Mouse (Mus musculus) heart, postnatal 4 days (tissue): ENCODE measurements around the gene Stap2. TPM values are rescaled to one million over a fixed set of nuclear protein-coding genes. Genes with fewer than 3 reads are reported as not detected.

Experiments
- DNase-seq: peaks from one replicate; pipeline ENCODE4 v3.0.0; 2021
- total RNA-seq, 2 experiments: library from RNA; stranded (reverse); gene quantifications; 2 replicates each; pipeline ENCODE4 v1.2.3; 2021

Gene Stap2
- total RNA-seq, 2 experiments from 2014 or later = 13.3 to 15.2 TPM

DNA sequence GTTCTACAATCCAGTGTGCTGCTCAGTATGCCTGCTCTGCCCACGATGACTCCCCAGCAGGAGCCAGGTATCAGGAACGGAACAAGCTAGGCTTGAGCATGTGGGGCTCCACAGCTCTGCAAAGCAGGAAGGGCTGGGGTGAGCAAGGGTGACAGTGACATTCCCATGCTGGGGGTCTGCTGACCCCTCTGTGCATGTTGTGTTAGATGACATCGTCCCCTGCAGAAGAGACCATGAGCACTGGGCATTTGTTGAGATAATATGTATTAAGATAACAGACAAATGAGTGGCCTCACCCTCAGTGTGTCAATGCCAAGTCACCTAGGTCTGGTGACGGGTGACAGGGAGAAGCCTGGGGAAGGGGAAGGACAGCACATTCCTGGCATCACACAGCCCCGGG, 19.5 kb upstream of the Stap2 start:
- no peak for DNase-seq

DNA sequence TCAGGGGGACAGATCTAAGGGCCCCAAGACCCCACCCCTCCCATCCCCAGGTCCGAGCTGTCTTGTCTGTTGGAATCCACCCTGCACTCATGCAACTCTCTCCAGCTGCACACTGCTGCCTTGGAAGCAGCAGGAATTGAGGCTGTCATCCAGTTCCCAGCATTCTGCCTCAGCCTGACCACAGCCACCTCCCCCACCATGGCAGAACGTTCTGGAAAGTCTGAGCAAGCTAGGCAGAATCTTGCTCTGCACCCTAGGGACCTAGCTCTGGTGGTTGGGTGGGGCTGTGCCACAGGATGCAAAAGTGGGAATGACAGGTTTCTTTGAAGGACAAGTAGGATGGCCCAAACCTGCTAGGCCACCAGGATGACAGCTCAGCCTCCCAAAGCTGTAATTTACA, 19.1 kb upstream of the Stap2 start:
- DNase-seq = no peak

DNA sequence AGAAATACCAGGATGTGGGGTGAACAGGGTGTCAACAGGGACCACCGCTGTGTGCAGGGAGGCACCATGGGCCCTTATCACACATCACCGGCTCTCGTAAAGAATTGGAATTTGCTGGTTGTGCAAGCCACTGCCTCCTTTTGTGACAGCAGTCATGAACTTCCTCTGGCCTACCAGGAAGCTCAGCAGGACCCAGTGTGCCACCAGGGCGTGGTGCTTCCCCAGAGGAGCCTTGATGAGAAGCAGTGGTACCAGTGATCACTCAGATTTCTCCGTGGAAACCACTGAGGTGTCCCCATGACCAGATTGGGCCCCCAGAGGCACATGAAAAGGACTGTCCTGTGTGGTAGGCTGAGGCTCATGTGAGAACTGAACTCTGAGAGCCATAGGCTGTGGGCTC, 18.0 kb upstream of the Stap2 start:
- DNase-seq = no peak

DNA sequence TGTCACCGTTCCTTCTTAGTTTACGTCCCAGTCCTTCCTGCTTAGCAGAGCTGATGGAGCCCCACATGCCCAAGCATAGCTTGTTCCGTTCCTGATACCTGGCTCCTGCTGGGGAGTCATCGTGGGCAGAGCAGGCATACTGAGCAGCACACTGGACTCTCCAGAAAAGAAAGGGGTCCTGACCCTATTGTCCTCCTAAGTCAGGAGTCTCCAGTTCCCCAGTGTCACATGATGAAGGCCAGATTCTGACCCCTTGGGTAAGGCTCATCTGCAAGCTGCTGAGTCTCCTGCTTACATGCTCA, 17.6 kb upstream of the Stap2 start:
- DNase-seq = no peak

DNA sequence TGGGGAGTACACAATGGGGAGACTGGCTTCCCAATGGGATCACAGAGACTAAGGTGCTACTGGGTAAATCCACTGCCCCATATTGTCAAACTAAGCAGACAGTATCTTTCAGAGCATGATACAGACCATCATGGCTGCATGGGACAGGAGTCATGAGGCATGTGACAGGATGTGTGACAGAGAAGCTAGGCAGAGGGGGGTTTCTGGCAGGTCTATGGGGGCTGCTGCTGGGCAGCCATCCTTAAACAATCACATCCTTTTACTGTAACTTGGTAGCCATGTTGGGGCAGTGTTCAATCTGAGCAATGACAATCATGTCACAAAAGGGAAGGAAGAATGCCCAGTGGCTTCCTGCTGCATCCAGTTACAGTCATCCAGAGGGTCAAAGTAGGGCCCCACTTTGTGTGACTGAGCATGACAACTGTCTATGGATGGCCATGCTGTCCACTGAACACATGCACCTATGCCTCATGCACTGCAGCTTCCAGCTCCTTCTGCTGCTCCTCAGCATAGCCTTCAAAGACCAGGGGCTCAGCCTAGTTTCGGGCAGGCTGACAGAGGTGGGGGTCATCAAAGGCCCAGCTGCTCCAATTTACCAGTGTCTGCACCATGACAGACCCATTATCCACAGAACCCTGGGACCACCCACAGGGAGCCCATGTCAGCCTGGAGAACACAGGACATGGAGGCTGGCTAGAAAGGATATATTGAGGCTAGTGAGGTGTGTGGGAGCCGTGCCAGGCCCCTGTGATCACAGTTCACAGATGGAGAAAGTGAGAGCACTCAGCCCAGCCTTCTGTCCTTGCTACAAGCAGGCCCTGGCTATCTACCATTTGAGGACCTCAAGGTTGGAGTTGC, 17.0 kb upstream of the Stap2 start:
- DNase-seq = no peak

DNA sequence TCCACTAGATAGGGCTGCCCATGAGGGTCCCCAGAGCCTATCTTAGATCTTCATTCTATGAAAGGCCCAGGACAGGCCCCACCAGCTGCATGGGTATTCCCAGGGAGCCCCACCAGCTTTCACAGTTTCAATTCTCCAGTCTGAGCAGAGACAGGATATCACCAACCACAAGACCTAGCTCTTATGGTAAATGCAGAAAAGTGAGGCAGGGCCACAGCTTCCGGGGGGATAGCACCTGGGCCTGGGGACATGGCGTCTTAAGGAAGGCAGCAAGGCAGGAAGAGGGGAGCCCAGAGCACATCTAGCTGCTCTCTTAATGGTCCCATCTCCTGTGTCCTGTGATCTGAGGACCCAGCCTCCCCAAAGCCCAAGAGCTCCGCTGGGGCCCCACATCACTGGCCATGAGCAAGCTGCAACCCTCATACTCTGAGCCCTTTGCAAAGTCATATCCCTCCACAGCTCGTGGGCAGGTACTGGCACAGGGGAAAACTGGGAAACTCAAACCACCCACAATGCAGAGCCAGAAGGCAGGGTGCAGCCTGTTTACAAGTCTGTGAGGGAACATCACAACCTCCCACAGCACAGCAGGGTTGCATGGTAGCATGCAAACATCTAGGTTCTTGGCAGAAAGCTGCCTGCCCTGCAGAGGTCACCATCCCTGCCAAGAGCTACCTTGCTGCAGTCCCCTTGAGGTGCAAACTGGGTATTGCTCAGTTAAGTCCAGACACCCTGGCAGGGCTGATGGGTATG, 16.0 kb upstream of the Stap2 start:
- DNase-seq = no peak

DNA sequence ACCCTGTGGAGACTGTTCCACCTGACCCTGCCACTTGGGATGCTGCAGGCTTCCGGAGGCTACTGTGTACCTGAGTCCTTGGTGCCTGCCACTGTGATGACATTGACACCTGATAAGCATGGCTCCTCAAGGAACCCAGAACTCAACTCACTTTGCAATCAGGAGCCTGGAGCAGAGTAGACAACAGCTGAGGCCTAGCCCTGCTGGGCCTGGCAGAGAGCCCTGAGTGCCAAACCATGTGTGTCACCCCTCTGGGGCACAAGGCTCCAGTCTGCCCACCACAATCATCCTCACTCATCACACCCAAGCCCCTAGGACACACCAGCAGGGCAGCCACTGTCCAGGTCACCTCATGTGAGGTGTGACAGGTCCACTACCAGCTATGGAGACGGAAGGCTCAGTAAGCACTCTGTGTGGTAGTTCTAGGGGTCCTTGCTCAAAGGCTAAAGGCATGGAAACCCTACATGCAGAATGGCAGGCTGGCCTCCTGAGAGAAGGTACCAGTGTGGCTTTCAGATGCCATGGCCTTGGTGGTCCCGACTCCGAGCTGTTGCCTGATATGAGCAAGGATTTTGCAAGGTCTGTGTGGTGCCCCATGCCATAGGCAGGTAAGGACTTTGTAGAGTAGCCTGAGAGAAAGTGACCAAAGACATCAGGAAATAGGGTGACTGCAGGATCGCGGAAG, 15.2 kb upstream of the Stap2 start:
- no peak for DNase-seq

DNA sequence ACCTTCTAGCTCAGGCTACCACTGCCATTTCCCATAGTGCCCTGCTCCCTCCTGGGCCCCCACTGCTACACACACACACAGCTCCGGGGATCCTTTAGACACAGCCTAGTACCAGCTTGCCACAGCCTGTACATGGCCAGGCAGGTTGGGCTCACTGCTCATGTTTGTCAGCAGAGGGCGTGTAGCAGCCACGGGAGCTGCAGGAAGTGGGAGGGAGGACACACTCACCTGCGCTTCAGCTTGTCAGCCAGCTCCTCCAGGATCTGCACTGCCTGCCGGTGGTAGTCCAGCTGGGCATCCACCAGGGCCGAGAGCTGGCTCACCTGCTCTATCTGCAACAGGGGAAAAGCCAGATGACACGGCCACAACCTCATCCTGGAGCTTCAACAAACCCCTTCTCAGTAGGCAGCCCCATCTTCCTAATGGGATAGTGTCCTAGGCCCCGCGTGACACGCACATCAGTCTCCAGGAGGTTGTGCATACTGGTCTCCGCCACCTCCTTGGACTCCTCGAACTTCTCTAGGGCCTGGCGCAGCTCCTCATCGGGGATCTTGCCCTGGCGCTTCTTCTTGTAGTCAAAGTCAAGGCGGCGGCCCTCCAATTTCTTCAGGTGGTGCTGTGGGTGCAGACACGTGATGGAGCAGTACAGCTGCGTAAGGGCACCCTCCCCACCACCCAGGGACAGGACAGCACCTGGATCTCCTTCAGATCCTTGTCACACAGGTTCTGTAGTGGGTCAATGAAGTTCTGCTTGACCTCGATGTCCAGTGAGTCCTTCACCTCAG, 13.2 kb upstream of the Stap2 start:
- peak; percentile 54 for DNase-seq

DNA sequence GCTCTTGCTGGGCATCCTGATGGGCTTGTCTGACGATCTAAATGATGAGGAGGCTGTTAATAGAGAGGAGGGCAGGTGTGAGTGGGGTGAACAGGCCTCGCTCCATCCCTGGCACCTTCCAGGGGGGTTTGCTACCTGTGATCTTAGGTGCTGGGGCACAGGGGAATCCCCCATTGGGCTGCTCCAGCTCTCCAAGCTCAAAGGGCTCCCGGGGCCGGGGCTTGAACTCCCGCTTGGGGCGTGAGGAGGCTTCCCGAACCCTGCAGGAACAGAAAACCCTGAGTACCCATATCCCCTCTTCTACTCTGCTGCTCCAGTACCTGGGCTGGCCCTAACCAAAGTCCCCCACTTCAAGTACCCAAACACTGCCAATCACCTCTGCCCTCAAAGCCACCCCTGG, 12.5 kb upstream of the Stap2 start:
- no peak for DNase-seq

DNA sequence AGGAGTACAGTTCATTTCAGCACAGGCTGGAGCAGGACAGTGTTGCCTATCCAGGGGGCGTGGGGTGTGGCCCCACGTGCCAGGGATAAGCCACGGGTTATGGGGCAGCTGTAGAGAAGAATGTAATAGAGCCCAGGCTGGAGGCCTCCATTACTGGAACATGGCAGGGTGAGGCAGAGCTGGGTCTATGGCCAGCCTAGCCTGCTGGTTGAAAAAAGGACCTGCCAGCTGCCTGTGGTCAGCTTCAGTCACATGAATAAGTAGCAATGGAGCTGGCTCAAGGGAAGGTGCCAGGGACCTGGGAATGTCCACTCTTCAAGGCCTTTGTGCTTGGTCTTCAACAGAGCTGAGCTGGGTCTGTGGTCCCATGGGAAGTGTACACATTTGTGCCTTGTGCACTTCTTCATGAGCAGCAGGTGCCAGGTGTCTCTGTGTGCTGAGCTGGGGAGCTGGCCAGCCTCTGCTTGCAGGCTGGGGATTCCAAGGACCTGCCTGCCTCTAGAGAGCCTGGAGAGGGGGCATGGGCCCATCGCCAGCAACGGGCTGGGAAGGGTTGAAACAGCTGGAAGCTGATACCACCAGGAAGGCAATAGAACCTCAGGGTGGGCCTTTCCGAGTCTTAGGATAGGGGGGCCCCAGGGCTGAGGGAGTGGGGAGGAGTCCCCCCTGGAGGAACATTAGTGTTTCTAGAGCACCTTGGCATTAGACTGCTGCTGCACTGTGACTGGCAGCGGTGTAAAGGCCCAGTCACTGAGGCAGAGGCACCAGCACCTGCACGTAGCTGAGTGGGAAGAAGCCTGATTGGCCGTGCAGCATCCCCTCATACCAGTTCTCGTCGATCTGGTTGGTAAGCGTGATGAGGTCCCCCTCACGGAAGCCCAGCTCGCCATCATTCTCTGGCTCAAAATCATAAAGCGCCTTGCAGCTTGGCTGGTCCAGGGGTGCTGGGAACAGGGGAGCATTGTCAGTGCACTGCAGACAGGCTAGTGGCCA, 11.7 kb upstream of the Stap2 start:
- DNase-seq = no peak

DNA sequence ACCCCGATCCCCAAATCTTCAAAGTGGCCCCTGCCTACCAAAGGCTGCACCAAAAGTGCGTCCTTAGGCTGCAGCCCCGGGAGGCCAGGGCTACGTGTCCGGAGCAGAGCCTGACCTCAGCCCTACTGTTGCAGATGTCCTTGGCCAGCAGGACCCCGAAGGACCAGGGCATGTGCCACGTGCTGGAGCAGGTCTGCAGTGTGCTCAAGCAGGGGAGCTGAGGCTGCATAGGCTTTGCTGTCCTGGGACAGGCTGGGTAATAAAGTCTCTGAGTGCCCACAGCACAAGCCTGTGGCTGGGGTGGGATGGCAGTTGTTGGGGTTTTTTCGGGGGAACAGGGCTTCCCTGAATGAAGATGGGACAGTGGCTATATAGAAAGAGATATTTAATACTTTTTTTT, 11.0 kb upstream of the Stap2 start:
- DNase-seq = no peak

DNA sequence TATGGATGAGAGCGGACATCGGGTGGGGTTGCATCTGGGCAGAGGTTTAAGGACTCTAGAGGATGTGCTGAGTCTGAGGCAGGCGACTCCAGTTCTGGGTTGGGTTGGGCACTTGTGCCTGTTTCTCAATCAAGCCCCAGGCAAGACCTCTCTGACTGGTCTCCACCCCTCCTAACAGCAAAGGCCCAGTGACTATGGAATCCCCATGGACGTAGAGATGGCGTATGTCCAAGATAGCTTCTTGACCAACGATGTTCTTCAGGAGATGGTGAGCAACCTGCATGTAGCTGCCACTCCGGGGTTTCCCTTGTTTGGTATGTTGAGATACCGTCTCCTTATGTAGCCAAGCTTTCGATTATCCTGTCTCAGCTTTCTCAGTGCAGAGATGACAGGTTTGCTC, 9.9 kb upstream of the Stap2 start:
- no peak for DNase-seq

DNA sequence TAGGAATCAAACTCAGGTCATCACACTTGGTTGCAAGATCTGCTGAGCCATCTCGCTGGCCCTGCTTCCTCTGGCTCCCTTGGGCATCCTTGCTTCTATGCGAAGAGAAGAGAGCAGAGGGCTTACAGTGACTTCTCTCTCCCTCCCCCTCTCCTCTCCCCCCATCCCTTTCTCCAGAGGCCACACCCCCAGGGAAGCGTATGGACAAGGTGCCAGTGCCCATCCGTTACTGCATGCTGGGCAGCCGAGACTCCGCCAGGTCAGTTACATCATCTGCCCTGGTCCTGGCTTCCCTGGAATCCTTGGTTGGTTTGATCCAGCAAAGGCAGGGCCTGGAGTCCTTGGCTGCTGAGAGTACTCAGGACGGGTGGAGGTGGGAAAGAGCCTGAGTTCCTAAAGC, 6.1 kb upstream of the Stap2 start:
- no peak for DNase-seq

DNA sequence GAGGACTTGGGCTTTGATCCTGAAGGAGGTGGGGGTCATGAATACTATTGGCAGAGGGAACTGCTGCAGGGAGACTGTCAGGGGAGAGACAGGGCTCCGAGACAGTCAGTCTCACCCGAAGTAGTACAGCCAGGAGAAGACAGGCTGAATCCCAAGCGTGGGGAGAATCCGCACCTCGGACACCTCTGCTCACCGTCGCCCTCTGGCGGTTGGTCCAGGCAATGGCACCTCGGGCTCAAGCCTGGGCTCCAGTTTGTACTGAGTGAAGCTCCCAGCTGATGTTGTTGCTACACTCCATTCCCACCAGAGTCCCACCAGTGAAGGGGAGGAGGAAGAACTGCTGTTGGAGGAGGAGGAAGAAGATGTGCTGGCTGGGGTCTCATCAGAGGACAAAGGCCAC, 5.3 kb upstream of the Stap2 start:
- DNase-seq = peak; percentile 89

DNA sequence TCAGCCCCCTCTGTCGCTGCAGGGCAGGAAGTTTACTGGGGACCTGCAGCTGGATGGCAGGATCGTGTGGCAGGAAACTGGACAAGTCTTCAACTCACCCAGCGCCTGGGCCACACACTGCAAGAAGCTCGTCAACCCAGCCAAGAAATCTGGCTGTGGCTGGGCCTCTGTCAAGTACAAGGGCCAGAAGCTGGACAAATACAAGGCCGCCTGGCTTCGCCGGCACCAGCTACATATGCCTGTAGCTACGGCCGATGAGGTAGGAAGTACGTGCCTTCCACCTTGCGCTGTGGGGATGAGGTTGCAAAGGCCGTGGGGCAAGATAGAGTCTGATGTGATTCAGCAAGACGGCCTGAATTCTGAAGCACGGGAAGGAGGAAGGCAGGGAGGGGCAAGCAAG, 4.9 kb upstream of the Stap2 start:
- no peak for DNase-seq

DNA sequence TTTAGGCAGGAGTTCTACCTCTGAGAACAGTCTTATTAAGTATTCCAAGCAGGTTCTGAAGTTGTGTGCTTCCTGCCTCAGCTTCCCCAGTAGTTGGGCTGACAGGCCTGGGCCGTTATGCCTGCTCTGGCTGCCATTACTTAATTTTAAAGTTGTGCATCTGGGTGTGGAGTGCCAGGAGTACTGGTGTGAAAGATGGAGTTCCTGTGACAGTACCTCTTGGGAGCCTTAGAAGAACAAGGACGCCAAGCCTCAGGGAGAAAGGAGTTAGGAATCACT, 4.5 kb upstream of the Stap2 start:
- DNase-seq = no peak

DNA sequence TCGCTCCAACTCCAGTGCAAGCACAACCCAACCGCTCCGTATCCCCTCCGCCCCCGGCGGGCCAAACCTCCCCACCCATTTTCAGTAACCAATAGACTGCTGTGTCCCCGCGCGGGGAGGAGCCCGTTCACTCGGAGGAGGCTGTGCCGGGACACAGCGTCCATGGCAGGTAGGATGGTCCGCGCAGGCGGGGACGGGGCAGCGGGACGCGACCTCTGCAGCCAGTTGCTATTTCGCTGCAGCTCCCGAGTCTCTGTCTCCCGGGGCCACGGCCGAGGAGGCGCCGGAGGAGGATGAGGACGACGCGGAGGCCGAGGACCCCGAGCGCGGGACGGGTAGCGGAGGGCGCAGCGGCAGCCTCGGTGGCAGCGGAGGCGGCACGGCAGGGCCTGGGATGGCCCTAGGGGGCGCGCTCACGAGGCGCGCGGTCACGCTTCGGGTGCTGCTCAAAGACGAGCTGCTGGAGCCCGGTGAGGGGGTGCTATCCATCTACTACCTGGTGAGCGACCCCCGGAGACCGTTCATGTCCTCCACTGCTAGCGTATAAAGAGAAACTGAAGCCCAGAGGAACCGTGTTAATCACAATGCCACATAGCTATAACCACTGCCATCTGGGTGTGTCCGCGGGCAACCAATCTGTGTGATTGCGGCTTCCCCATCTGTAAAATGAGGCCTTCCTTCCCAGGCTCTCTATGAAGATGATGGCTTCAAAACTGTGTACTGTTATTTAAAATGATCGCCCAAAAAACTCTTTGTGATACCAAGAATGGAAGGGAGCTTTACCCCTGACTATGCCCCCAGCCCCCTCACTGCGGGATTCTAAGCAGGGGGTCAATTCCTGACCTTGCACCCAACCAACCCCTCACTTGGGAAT, 3.9 kb upstream of the Stap2 start:
- peak; percentile 91 for DNase-seq

DNA sequence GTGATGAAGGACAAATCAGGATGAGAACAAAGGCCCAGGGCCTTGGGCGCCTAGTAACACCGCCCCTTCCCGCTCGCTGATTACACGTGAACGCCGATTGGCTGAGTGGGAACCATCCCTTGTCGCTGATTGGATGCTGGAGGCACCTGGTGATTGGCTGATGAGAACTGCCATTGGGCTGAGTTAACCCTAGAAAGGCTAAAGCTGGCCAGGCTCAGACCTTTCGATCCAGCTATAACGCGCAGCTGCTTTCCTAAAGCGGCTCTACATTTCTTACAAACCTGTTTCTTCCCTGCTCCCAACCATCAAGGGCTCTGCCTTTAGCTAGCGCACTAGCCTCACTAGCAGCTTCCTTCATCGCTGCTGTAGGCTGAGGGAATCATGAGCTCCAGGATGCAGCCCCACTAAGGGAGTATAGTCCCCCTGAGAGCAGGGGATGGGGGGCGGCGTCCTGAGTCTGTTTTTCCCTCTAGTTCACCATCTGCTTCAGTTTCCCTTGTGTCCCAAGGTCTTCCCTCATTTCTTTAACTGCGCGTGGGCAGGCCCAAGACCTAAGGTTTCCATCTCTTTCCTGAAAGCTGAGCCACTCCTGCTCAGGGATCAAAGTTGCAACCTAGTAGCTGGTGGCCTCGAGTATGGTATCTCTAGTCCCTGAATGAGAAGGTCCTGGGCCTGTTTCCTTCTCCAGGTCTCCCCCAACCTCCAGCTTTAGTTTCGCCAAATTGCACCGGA, 3.1 kb upstream of the Stap2 start:
- peak; percentile 93 for DNase-seq

DNA sequence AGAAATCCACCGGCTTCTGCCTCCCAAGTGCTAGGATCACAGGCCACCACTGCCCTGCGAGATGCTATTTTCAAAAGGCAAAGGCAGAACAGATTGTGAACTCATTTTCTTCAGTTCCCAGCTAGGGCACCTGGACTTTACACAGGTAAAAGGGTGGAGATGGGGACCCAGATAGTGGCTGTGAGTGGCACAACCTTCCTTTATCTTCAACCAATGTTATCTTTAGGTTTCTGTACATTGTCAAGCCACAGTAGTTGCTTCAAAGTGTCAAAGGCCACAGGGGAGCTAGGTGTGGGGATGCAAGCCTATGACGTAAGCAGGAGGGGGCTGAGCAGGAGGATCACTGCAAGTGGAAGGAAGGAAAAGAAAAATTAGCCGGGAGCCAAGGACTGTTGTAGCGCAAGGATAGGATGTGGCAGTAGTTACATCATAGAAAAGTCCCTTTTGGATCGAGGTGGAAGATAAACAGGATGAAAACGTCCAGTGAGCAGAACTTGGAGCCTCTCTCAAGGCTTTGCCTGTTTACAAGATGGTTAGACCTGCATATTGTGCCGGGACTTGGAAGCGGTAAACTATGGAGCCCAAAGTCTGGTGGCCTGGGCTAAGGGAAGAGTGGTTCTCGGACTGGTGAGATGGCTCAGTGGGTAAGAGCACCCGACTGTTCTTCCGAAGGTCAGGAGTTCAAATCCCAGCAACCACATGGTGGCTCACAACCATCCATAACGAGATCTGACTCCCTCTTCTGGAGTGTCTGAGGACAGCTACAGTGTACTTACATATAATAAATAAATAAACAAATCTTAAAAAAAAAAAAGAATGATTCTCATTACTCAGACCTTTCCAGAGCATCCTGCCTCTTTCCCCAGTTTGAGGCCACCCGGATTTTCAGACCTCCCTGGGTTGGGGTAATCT, 2.3 kb upstream of the Stap2 start:
- no peak for DNase-seq
